Mouse (Mus musculus) ES-E14 (cell line): ENCODE data around the gene Cd34.

Experiments used
- HCFC1 ChIP-seq: IDR thresholded peaks from 2 replicates; pipeline ENCODE4 v1.6.1; 2012; ENCODE audit warnings: low read length, inconsistent platforms, borderline replicate concordance; ENCODE audit not compliant: insufficient read depth
- MAFK ChIP-seq: IDR thresholded peaks from 2 replicates; pipeline ENCODE4 v1.6.1; 2014; ENCODE audit warnings: mild to moderate bottlenecking, low read depth, low read length, inconsistent platforms; ENCODE audit not compliant: insufficient read depth
- ZC3H11A ChIP-seq: IDR thresholded peaks from 2 replicates; pipeline ENCODE4 v1.6.1; 2012; ENCODE audit warnings: low read depth, mild to moderate bottlenecking, inconsistent platforms, low read length, borderline replicate concordance
- ZNF384 ChIP-seq: IDR thresholded peaks from 2 replicates; pipeline ENCODE4 v1.6.1; 2012; ENCODE audit warnings: low read depth, low read length, inconsistent platforms

GRCm38 (mm10) chr1:194993409-194993988, 54.9 kb downstream of the Cd34 start:
- TF ChIP-seq MAFK (no peak), ZNF384 (no peak), HCFC1 (no peak), ZC3H11A (no peak)
